Mouse (Mus musculus): Measurements from ENCODE around the gene Dek. TPM values are rescaled to one million over a fixed set of nuclear protein-coding genes. Genes with fewer than 3 reads are reported as not detected.

Gene Dek
- polyA plus RNA-seq, 1 experiment from 2014 or later = 155 TPM

GRCm38 (mm10) chr13:47096591-47096990 is 9.4 kb downstream of the Dek start:
- Histone ChIP-seq H3K4me1 (ENCODE audit: control insufficient read depth, insufficient read depth, low read length) (no peaks in the 10 kb centered on the region), H3K9ac (ENCODE audit: low read depth, low read length) (no peak overlapping the region), H3K4me2 (ENCODE audit: low read depth, low read length) (no peak overlapping the region), H3K27me3 (replicated peaks; ENCODE audit: control insufficient read depth, insufficient read depth, low read length) (no peaks in the 10 kb centered on the region), H3K9me3 (ENCODE audit: control insufficient read depth, low read length) (no peaks in the 10 kb centered on the region), H3K4me3 (ENCODE audit: low read length) (no peak overlapping the region), H3K36me3 (ENCODE audit: control insufficient read depth, insufficient read depth, low read length) (peaks cover 2% of the 10 kb centered on the region; the same call in 1 of the 2 replicates), H3K27ac (ENCODE audit: low read length) (no peak overlapping the region)
- WGBS = 87% methylated on average over 2 of the region's 2 CpGs
- ATAC-seq = no peak

DNA sequence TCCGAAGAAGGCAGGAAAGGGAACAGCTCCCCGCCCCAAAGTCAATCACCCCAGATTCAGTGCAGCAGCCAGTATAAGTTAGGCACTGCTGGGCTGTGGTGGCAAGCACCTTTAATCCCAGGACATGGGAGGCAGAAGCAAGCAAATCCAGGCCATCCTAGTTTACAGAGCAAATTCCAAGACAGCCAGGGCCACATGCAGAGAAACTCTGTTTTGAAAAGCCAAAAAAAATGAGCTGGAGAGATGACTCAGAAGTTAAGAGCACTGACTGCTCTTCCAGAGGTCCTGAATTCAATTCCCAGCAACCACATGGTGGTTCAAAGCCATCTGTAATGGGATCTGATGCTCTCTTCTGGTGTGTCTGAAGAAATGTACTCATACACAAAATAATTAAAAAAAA is 12.2 kb downstream of the Dek start:
- peaks cover 2% of the 10 kb centered on the region; the same call in 1 of the 2 replicates for H3K36me3 ChIP-seq (ENCODE audit: control insufficient read depth, insufficient read depth, low read length)
- no peak for ATAC-seq
- no peaks in the 10 kb centered on the region for H3K4me1 ChIP-seq (ENCODE audit: control insufficient read depth, insufficient read depth, low read length)

GRCm38 (mm10) chr13:47089271-47089670 is 16.7 kb downstream of the Dek start:
- 82% methylated on average over 2 of the region's 2 CpGs for WGBS
- peaks cover 5% of the 10 kb centered on the region; the same call in 1 of the 2 replicates for H3K36me3 ChIP-seq (ENCODE audit: control insufficient read depth, insufficient read depth, low read length)
- no peaks in the 10 kb centered on the region for H3K9me3 ChIP-seq (ENCODE audit: control insufficient read depth, low read length)

More for the DNA sequence above, 12.2 kb downstream of the Dek start:
- Histone ChIP-seq H3K4me3 (ENCODE audit: low read length) (no peak overlapping the region), H3K27me3 (replicated peaks; ENCODE audit: control insufficient read depth, insufficient read depth, low read length) (no peaks in the 10 kb centered on the region), H3K27ac (ENCODE audit: low read length) (no peak overlapping the region), H3K9ac (ENCODE audit: low read depth, low read length) (no peak overlapping the region), H3K9me3 (ENCODE audit: control insufficient read depth, low read length) (no peaks in the 10 kb centered on the region), H3K4me2 (ENCODE audit: low read depth, low read length) (no peak overlapping the region)
- WGBS = 92% methylated on average over 2 of the region's 2 CpGs

GRCm38 (mm10) chr13:47088433-47088832 is 17.6 kb downstream of the Dek start:
- no peaks in the 10 kb centered on the region for H3K4me1 ChIP-seq (ENCODE audit: control insufficient read depth, insufficient read depth, low read length)
- no peak overlapping the region for H3K4me2 ChIP-seq (ENCODE audit: low read depth, low read length)
- WGBS = 98% methylated on average over 1 of the region's 1 CpGs
- H3K36me3 ChIP-seq (ENCODE audit: control insufficient read depth, insufficient read depth, low read length) = peaks cover 5% of the 10 kb centered on the region; the same call in 1 of the 2 replicates
- no peak for ATAC-seq
- H3K27me3 ChIP-seq (replicated peaks; ENCODE audit: control insufficient read depth, insufficient read depth, low read length) = no peaks in the 10 kb centered on the region
- no peaks in the 10 kb centered on the region for H3K9me3 ChIP-seq (ENCODE audit: control insufficient read depth, low read length)
- H3K27ac ChIP-seq (ENCODE audit: low read length) = no peak overlapping the region
- H3K9ac ChIP-seq (ENCODE audit: low read depth, low read length) = no peak overlapping the region
- no peak overlapping the region for H3K4me3 ChIP-seq (ENCODE audit: low read length)

More at GRCm38 (mm10) chr13:47089271-47089670, 16.7 kb downstream of the Dek start:
- Histone ChIP-seq H3K27me3 (replicated peaks; ENCODE audit: control insufficient read depth, insufficient read depth, low read length) (no peaks in the 10 kb centered on the region), H3K9ac (ENCODE audit: low read depth, low read length) (no peak overlapping the region), H3K27ac (ENCODE audit: low read length) (no peak overlapping the region), H3K4me1 (ENCODE audit: control insufficient read depth, insufficient read depth, low read length) (no peaks in the 10 kb centered on the region), H3K4me3 (ENCODE audit: low read length) (no peak overlapping the region), H3K4me2 (ENCODE audit: low read depth, low read length) (no peak overlapping the region)
- ATAC-seq = no peak

GRCm38 (mm10) chr13:47080905-47081505 is 25.0 kb downstream of the Dek start:
- no peaks in the 10 kb centered on the region for H3K27me3 ChIP-seq (replicated peaks; ENCODE audit: control insufficient read depth, insufficient read depth, low read length)
- H3K27ac ChIP-seq (ENCODE audit: low read length) = no peak overlapping the region
- H3K4me3 ChIP-seq (ENCODE audit: low read length) = no peak overlapping the region
- no peaks in the 10 kb centered on the region for H3K9me3 ChIP-seq (ENCODE audit: control insufficient read depth, low read length)
- H3K4me2 ChIP-seq (ENCODE audit: low read depth, low read length) = no peak overlapping the region
- ATAC-seq = no peak
- WGBS = 83% methylated on average over 4 of the region's 4 CpGs
- no peaks in the 10 kb centered on the region for H3K4me1 ChIP-seq (ENCODE audit: control insufficient read depth, insufficient read depth, low read length)
- H3K36me3 ChIP-seq (ENCODE audit: control insufficient read depth, insufficient read depth, low read length) = peaks cover 8% of the 10 kb centered on the region
- H3K9ac ChIP-seq (ENCODE audit: low read depth, low read length) = no peak overlapping the region

GRCm38 (mm10) chr13:47078799-47079198 is 27.2 kb downstream of the Dek start:
- H3K27me3 ChIP-seq (replicated peaks; ENCODE audit: control insufficient read depth, insufficient read depth, low read length) = no peaks in the 10 kb centered on the region
- H3K4me2 ChIP-seq (ENCODE audit: low read depth, low read length) = no peak overlapping the region
- H3K9ac ChIP-seq (ENCODE audit: low read depth, low read length) = no peak overlapping the region
- H3K9me3 ChIP-seq (ENCODE audit: control insufficient read depth, low read length) = no peaks in the 10 kb centered on the region
- 82% methylated on average over 5 of the region's 5 CpGs for WGBS
- no peak for ATAC-seq
- H3K4me1 ChIP-seq (ENCODE audit: control insufficient read depth, insufficient read depth, low read length) = no peaks in the 10 kb centered on the region
- peaks cover 8% of the 10 kb centered on the region for H3K36me3 ChIP-seq (ENCODE audit: control insufficient read depth, insufficient read depth, low read length)
- H3K4me3 ChIP-seq (ENCODE audit: low read length) = no peak overlapping the region
- H3K27ac ChIP-seq (ENCODE audit: low read length) = no peak overlapping the region

- no peak for ATAC-seq
- H3K27ac ChIP-seq (ENCODE audit: low read length) = no peak overlapping the region
- no peak overlapping the region for H3K9ac ChIP-seq (ENCODE audit: low read depth, low read length)
- H3K4me1 ChIP-seq (ENCODE audit: control insufficient read depth, insufficient read depth, low read length) = no peaks in the 10 kb centered on the region
- no peaks in the 10 kb centered on the region for H3K9me3 ChIP-seq (ENCODE audit: control insufficient read depth, low read length)
- no peak overlapping the region for H3K4me2 ChIP-seq (ENCODE audit: low read depth, low read length)
- H3K4me3 ChIP-seq (ENCODE audit: low read length) = no peak overlapping the region
- H3K36me3 ChIP-seq (ENCODE audit: control insufficient read depth, insufficient read depth, low read length) = peaks cover 8% of the 10 kb centered on the region
- H3K27me3 ChIP-seq (replicated peaks; ENCODE audit: control insufficient read depth, insufficient read depth, low read length) = no peaks in the 10 kb centered on the region
Measured at GRCm38 (mm10) chr13:47077367-47077766, 28.6 kb downstream of the Dek start.

DNA sequence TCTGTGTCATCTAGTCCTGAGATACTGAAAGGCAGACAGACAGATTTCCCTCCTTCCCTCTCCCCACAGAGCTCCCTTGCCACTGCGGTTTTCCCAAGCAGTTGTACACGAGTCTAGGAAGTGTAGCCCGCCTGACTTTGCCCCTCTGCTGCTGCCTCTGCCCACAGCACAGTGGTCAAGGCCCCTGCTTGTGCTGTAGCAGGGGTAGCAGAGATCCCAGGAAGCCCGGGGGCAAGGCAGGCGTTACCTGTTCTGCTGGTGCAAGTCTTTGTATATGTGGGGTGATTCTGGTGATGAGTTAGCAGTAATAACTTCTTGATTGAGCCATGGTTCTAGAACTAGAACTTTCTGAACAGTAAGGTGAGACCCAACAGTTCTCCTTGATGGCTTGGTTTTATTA is 29.8 kb downstream of the Dek start:
- Histone ChIP-seq H3K9ac (ENCODE audit: low read depth, low read length) (no peak overlapping the region), H3K36me3 (ENCODE audit: control insufficient read depth, insufficient read depth, low read length) (peaks cover 6% of the 10 kb centered on the region), H3K9me3 (ENCODE audit: control insufficient read depth, low read length) (no peaks in the 10 kb centered on the region), H3K4me3 (ENCODE audit: low read length) (no peak overlapping the region), H3K27me3 (replicated peaks; ENCODE audit: control insufficient read depth, insufficient read depth, low read length) (no peaks in the 10 kb centered on the region), H3K4me2 (ENCODE audit: low read depth, low read length) (no peak overlapping the region), H3K4me1 (ENCODE audit: control insufficient read depth, insufficient read depth, low read length) (no peaks in the 10 kb centered on the region), H3K27ac (ENCODE audit: low read length) (no peak overlapping the region)
- ATAC-seq = no peak
- WGBS = 81% methylated on average over 5 of the region's 5 CpGs

- Histone ChIP-seq H3K36me3 (ENCODE audit: control insufficient read depth, insufficient read depth, low read length) (no peaks in the 10 kb centered on the region), H3K27me3 (replicated peaks; ENCODE audit: control insufficient read depth, insufficient read depth, low read length) (no peaks in the 10 kb centered on the region), H3K4me2 (ENCODE audit: low read depth, low read length) (no peak overlapping the region), H3K27ac (ENCODE audit: low read length) (no peak overlapping the region), H3K9me3 (ENCODE audit: control insufficient read depth, low read length) (no peaks in the 10 kb centered on the region), H3K4me3 (ENCODE audit: low read length) (no peak overlapping the region), H3K4me1 (ENCODE audit: control insufficient read depth, insufficient read depth, low read length) (no peaks in the 10 kb centered on the region), H3K9ac (ENCODE audit: low read depth, low read length) (no peak overlapping the region)
- no peak for ATAC-seq
- 87% methylated on average over 5 of the region's 5 CpGs for WGBS
Measured at GRCm38 (mm10) chr13:47072484-47072883, 33.5 kb downstream of the Dek start.

GRCm38 (mm10) chr13:47071871-47072270 is 34.1 kb downstream of the Dek start:
- H3K4me1 ChIP-seq (ENCODE audit: control insufficient read depth, insufficient read depth, low read length) = no peaks in the 10 kb centered on the region
- no peaks in the 10 kb centered on the region for H3K36me3 ChIP-seq (ENCODE audit: control insufficient read depth, insufficient read depth, low read length)
- no peak overlapping the region for H3K4me2 ChIP-seq (ENCODE audit: low read depth, low read length)
- H3K27ac ChIP-seq (ENCODE audit: low read length) = no peak overlapping the region
- H3K9me3 ChIP-seq (ENCODE audit: control insufficient read depth, low read length) = no peaks in the 10 kb centered on the region
- WGBS = 93% methylated on average over 13 of the region's 13 CpGs
- H3K27me3 ChIP-seq (replicated peaks; ENCODE audit: control insufficient read depth, insufficient read depth, low read length) = no peaks in the 10 kb centered on the region
- no peak overlapping the region for H3K9ac ChIP-seq (ENCODE audit: low read depth, low read length)
- no peak overlapping the region for H3K4me3 ChIP-seq (ENCODE audit: low read length)
- no peak for ATAC-seq

All from intestine, embryonic 16.5 days (tissue).